Mouse (Mus musculus): Measurements from ENCODE around the gene Dclre1b.
"Not testable (repeated sequence)": the region's sequence is repeated elsewhere in the genome, so short reads cannot be mapped to it uniquely, and the experiment has no call there.

DNA sequence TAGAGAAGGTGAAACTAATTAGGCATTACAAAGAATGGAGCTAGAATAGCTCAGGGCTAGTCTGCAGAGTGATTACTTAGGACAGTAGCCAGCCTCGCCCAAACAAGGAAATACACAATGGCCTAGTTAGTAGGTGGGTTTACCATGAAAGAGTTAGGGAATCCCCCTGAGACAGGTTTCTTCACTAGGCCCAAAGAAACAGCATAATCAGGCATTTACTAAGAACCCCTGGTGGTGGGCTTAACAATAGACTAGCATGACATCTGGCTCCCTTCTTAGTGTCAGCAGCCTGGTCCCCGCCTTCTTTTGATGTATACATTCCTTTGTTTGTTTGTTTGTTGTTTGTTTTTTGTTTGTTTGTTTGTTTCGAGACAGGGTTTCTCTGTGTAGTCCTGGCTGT lies 31.0 kb upstream of the Dclre1b start:
- not testable (repeated sequence) for TF ChIP-seq POLR2A (IDR thresholded peaks at IDR 0.05; ENCODE audit: borderline replicate concordance, extremely low read depth, insufficient read depth, insufficient read length, poor library complexity, severe bottlenecking); CTCF (IDR thresholded peaks at IDR 0.05; ENCODE audit: borderline replicate concordance, extremely low read depth, insufficient read depth, insufficient read length)

Data from brain, embryonic 14.5 days (tissue).